Mouse (Mus musculus) adrenal gland, postnatal 14 days (tissue): ENCODE results near the gene Endod1. TPM values are rescaled to one million over a fixed set of nuclear protein-coding genes. Genes with fewer than 3 reads are reported as not detected.

Experiments
- DNase-seq: peaks from one replicate; pipeline ENCODE4 v3.0.0; 2021; ENCODE audit warnings: mixed read lengths
- total RNA-seq: library from RNA; stranded (reverse); gene quantifications from 2 replicates; pipeline ENCODE4 v1.2.3, GENCODE M21; 2021

Endod1 gene
- total RNA-seq, 1 experiment from 2014 or later = 13.8 TPM

- DNase-seq = no peak
These were observed 64.7 kb downstream of the Endod1 start for GRCm38 (mm10) chr9:14316618-14317017.

DNA sequence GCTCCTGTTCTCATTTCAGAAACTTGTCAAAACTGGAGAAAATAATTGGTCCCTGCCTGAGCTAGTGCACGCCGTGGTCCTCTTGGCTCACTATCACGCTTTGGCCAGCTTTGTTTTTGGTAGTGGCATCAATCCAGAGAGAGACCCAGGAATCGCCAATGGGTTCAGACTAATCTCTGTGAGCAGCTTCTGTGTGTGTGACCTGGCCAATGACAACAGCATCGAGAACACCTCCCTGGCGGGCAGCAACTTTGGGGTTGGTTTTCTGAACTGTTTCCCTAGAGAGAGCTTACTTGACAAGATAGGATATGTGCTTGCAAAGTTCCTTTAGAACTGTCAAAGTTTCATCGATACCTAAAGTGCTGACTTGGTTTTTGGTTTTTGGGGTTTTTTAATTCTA, 66.8 kb downstream of the Endod1 start:
- DNase-seq = no peak

DNA sequence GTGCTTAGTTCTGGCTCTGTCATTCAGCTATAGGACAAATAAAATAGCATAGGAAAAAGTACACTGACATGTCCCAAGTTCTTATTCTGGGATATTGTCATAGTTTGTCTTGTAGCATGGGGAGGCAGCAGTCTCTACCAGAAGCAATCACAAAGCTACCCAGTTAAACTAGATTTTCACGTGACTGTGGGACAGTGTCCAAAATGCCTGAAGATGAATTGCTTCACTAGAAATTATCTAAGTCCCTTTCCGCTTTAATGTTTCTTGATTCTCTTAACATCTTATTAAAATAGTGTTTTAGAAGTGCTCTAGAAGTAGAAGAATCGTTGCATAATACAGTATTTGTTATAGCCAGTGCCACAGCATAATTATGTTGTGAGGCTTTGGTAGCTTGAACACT, 67.3 kb downstream of the Endod1 start:
- DNase-seq = no peak

DNA sequence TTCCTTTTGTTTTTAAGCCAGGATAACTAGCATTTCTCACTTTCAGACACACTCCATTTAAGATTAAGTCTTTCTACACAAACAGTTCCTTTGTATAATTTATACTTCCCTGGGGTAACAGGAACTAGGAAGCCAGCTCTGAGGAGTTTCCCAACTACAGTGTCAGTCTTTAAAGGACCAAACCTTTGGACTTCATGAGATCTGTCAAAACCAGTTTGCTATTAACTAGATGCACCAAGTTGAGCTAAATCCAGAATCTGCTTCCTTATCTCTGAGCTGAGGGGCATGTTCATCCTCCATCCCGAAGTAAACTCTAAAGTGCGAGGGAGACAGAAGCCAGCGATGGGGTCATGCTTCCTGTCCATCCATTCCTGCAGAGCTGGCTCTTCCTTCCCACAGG, 74.0 kb downstream of the Endod1 start:
- no peak for DNase-seq

GRCm38 (mm10) chr9:14304262-14304968, 76.9 kb downstream of the Endod1 start:
- no peak for DNase-seq

Other genes starting within 250 kb of the Endod1 start
- gene Sesn3, start 106.4 kb downstream of the Endod1 start, total RNA-seq = 41.2 and 45.3 TPM in 2 replicates
- 0.30 and 0.34 TPM in 2 replicates for gene Kdm4d, start 119.0 kb upstream of the Endod1 start, total RNA-seq
- 124 TPM in 2 replicates for gene Cwc15, start 119.1 kb upstream of the Endod1 start, total RNA-seq